Mouse (Mus musculus) retina, embryonic 14.5 days (tissue): ENCODE measurements around the gene Kcnip2.
A peak's percentile ranks its signal among the peaks of the same experiment; 100 is the strongest.
"Not testable (repeated sequence)": the region's sequence is repeated elsewhere in the genome, so short reads cannot be mapped to it uniquely, and the experiment has no call there.

Source experiments
- DNase-seq: peaks from one replicate; pipeline ENCODE4 v3.0.0-alpha.2; 2015; ENCODE audit warnings: low spot score

Gene Kcnip2

DNA sequence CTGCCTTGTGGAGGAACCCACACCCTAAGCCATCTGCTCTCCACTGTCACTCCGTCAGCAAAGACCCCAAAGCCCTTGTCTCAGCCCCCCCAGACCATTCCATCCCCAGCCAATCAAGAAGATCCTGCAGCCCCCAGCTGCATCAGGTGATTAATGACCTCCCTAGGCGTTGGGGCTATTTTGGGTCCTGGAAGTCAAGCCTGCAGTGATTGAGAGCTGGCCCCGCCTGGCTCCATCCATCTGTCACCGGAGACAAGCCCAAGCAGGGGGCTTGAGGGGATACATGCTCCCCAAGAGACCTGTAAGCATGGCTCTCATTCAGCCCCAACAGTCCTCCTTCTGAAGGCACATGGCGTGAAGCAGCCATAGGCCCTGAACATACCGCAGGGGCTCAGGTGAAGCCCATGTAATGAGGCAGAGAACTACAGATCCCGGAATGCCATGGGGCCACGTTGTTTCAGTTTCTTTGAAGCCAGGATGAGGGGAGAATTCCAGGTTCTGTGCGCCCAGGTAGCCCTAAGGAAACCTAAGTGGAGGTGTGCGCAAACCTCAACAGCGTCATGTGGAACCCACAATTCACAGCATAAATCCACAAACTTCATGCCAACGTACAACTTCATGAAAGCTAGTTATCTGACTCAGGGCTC lies 4.7 kb downstream of the Kcnip2 start:
- DNase-seq, result no peak

DNA sequence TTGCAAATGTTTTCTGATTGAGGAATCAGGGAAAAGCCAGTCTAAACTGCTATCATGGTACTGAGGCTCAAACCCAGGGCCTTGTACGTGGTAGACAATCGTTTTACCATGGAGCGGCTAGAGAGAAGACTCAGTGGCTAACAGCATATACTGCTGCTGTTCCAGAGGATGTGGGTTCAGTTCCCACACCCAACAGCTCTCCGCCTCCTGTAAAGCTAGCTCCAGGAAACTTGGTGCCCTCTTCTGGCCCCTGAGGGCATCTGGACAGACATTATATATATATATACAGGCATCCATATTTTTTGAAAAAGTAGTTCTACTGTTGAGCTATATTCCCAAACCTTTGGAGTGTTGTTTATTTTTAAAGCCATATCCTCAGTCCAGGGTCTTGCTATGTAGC lies 8.1 kb downstream of the Kcnip2 start:
- DNase-seq, result no peak

DNA sequence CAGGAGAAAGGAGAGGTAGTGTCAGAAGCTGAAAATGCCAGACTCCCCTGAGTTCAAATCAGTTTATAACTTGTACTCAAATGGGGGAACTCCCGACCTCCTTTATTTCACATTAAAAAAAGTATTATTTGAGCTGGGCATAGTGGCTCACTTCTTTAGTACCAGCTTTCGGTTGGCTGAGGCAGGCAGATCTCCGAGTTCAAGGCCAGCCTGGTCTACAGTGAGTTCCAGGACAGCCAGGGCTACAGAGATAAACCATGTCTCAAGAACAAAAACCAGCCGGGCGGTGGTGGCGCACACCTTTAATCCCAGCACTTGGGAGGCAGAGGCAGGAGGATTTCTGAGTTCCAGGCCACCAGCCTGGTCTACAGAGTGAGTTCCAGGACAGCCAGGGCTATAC lies 10.0 kb downstream of the Kcnip2 start:
- not testable (repeated sequence) for DNase-seq

DNA sequence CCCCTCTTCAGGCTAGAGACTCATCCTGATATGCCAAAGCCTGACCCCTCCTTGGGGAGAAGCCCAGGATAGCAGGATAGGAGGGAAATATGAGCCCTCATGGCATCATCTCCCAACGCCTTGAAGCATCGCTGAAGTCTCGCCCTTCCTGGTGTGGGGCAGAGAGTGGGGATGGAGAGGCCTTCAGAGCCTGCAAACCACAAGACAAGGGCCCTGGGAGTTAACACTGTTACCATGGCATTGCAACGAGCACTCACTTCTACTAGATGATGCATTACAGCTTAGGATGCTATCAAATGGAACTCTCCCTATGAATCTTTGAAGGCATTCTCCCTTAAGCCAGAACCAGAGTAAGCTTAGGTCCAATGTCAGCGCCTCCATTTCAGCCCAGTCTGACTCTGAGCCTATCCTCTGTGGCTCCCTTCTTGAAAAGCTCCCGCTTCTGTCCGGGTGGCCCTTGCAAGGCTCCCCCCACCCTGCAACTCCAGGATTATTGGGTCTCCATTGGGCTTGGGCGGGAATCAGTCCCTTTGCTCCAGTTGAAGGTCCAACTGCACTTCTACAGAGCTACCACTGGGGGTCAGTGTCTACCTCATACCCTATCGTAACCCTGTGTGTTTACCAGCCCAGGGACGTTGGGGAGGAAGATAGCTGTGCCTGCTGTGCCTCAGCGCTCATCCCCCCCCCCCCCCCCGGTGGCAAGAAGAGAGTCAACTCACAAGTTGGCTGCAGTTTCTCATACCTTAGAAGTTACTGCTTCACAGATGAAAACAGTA lies 11.1 kb downstream of the Kcnip2 start:
- DNase-seq, result peak; percentile 82

DNA sequence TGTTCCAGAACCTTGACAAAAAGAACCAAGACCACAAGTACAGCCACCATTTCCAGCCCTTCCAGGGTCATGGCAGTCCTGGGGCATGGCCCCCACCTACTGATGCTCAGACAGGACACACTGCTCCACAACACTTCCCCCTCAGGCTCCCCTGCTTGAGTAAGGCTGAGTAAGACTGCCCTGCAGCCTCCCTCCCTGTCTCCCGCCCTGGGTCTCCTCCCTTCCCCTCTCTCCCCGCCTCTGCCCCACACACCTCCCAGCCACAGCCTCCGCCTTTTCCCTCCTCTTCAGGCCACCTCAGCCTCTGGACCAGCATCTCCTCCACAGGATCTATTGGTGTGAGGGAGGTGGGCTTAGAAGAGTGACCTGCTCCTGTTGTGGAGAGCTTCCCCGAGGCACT lies 12.5 kb downstream of the Kcnip2 start:
- DNase-seq, result no peak

DNA sequence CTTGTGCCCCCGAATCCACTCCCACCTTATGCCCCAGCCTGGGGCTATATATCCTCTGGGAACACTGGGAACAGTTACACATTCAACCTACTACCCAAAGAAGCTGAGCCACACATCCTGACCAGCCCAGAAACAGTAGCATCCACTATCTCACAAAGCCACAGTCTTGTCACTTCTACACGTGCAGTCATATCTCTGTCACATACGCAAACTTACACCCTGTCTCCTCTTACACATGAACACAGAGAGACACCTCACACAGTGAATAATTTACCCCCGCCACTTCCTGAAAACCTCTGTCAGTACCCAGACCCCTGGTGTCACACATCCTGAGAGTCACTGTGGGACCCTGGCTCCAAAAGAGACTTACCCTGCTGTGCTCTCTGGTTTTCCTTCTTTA lies 13.2 kb downstream of the Kcnip2 start:
- DNase-seq, result no peak

DNA sequence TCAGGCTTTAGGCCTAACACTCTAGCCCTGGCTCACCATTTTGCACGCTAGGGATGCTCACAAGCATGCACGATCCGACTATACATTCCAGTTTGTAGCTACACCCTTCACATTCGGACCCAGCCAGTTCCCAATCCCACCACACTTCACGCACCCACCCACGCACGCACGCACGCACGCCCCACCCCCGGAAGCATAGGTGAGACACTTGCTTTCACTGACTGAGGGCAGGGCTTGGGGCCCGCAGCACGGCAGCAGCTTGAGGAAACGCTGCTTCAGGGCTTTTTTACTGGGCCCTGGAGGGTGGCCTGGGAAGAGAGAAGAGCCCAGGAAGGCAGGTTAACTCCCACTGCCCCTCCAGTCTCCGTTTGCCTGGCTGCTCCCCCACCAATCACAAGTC lies 19.0 kb downstream of the Kcnip2 start:
- DNase-seq, result no peak

DNA sequence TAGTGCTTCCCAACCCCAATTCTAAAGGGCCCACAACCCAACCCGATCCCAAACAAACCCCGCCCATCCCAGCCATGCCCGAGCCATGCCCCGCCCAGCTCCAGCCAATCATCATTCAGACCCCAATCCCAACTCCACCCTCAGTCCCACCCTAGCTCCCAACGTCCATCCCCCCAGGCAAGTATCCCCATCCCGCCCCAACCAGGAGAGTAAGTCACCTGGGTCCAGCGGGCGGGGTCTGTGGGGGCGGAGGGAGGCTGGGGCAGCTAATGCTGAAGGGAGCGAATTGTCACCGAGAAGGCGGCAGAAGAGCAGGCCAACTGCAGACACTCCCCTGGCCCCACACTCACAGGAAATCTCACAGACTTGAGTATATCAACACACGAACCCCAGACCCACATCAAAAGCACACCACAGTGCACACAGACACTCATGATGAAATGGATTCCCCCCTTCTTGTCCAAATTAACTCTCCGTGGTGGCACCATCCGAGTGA lies 19.8 kb downstream of the Kcnip2 start:
- peak; percentile 28 for DNase-seq

DNA sequence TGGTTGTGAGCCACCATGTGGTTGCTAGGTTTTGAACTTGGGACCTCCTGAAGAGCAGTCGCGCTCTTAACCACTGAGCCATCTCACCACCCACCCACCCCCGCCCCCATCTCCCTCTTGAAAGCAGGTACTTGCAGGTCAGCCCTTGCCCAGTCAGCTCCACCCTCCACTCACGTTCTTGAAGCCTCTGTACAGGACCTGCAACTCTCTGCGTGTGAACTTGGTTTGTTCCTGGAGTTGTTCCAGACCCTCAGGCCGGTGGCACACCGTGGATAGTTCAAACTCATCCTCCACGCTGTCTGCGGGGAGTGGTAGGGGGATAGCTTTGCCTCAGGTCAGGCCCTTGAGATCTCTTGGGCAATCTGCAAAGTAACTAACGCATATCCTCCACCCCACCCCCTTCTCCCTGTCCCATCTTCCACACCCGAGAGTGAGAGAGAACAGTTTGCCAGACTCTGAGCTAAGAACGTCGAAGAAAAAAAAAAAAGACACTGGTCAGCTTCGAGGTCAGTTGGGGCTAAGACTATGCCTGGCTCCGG lies 20.4 kb downstream of the Kcnip2 start:
- no peak for DNase-seq

DNA sequence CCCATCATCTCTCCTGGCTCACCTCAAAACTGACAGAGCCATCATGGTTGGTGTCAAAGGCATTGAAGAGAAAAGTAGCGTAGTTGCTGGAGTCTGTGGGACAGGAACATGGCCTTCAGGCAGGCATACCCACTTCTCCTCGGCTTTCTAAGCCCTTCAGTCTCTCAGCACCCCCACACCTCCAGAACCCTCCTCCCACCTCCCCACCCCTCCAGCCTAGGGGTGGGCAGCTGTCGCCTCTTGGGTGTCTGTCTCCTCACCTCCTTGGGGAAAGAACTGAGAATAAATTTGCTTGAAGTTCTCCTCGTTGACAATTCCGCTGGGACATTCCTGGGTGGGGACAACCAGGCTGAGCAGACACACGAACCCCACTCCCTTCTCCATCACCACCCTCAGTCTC lies 21.1 kb downstream of the Kcnip2 start:
- no peak for DNase-seq

DNA sequence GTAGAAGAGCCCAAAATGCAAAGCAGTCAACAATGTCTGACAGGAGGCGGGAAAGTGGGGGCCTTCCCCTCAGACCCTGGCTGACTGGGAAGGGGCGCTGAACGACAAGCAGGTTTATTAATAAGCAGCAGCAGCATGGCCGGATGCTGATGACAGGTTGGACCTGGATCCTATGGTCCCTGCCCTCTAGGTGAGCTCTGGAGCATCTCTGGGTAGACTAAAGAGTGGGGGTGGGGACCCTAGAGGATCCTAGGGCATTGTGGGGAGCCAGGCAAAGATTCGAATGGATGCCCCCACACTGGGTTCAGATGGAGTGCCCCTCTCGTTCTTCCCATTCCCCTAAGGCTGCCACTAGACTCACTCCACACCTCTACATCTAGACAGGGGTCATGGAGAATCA lies 23.5 kb downstream of the Kcnip2 start:
- no peak for DNase-seq

DNA sequence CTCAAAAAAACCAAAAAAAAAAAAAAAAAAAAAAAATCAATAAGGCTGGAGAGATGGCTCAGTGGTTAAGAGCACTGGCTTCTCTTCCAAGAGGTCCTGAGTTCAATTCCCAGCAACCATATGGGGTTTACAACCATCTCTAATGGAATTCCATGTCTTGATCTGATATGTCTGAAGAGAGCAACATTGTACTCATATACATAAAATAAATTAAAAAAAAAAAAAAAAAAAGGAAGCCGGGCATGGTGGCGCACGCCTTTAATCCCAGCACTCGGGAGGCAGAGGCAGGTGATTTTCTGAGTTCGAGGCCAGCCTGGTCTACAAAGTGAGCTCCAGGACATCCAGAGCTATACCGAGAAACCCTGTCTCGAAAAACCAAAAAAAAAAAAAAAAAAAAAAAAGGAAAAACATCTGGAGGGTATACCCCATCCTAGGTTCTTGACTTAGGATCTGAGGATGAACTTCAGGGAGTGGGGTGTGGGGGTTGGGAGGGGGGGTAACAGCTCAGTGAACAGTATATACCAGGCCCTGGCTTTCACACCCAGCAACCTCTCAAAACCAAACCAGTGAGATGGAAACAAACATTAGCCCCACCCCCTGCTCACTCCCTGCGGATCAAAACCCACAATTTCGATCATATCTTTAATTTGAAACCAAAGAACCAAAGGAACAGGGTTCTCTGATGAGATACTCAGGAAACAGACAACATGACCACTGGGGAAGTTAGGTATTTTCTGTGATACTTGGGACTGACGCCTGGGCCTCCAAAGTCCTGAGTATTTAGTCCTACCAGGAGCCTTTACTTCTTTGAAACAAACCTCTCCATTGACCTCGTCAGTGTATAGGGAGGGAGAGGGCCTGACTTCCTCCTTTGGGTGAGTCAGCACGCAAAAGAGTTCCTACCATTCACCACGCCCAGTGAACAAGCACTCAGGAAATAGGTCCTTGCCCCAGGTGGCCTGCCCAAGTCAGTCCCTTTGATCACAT lies 25.7 kb downstream of the Kcnip2 start:
- DNase-seq, result no peak

DNA sequence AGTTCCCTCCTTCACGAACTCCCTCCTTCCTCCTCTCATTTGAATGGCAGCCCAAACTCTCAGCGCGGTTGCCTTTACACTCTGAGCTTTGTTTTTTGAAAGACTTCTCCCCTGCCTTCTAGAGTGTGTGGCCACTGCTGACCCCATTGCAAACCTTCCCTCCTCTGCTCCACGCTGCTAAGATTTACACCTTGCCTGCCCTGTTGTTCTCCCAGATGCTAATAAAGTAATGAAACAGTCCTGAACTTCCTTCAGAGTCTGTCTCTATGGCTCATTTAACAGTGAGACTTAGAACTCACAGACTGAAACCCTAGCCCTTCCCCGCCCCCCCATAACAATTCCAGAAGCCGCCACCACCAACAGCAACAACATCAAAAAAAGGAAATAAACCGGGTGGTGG lies 26.5 kb downstream of the Kcnip2 start:
- DNase-seq, result no peak

DNA sequence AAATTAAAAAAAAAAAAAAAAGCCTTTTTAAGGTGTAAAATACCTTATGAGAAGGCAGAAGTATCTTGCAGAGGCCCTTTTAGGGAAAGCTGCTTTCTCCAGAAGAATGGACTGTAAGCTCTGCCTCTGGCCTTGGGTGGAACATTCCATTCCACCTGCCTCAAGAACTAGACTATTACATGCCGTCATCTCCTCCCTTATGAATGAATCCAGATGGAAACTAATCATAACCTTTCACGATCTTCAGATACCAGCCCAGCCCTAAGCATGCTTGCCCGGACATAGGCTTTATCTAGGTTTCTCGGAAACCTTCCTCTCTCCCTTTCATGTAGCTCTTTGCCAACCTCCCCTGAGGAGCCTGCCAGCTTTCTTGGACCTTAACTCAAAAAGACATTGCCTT lies 27.5 kb downstream of the Kcnip2 start:
- no peak for DNase-seq

DNA sequence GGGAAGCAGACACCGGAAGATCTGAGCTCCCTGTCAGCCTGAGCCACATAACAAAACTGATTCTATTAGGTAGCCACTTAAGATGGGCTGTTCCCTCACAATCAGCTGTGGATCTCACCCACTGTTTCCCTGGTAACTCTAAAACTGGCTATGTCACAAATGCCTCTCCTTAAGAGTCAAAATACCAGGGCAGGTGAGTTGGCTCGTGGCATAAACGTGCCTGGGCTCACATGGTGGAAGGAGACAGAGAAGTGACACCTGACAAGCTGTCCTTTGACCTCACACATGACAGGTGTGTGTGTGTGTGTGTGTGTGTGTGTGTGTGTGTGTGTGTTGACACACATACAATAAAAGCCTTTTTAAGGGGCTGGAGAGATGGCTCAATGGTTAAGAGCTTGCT lies 28.4 kb downstream of the Kcnip2 start:
- DNase-seq, result no peak

DNA sequence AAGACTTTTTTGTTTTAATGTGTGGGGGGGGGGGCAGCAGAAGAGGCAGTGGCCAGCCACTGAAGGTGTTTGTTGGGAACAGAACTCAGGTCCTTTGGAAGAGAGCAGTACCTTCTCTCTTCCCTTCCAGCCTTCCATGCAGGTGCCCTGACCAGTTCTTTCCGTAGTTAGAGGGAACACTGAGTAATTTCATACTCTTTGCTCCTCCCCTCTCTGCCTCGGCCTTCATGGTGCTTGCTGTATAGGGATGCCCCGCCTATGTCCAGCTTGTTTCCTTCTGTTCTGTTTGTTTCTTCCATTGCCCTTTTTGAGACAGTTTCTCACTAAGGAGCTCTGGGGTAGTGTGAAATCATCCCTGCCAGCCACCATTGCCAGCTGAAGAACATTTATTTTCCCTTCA lies 30.4 kb downstream of the Kcnip2 start:
- no peak for DNase-seq

DNA sequence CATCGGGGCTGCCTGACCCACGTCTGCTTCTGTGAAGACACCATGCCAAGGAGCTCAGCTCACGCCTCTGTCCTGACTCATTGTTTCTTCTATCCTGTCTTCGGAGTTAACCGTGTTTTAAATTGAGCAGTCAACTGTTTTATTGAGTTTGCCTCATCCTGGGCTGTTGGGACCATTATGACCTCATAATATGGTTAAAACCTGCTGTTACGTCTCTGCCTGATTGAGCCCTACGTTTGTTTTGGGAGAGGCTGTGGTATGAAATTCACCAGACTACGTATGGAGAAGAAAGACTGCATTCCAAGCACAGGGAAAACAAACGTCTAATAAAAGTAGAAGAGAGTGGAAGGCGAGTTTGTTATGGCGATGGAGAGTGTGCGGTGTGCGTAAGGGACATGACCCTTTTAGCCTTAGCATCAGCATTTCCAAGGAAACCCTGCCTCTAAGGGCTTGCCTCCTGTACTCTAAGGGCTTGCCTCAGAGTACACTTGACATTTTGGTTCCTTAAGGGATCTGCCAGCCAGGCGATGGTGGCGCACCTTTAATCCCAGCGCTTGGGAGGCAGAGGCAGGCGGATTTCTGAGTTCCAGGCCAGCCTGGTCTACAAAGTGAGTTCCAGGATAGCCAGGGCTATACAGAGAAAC lies 31.8 kb downstream of the Kcnip2 start:
- DNase-seq, result no peak

DNA sequence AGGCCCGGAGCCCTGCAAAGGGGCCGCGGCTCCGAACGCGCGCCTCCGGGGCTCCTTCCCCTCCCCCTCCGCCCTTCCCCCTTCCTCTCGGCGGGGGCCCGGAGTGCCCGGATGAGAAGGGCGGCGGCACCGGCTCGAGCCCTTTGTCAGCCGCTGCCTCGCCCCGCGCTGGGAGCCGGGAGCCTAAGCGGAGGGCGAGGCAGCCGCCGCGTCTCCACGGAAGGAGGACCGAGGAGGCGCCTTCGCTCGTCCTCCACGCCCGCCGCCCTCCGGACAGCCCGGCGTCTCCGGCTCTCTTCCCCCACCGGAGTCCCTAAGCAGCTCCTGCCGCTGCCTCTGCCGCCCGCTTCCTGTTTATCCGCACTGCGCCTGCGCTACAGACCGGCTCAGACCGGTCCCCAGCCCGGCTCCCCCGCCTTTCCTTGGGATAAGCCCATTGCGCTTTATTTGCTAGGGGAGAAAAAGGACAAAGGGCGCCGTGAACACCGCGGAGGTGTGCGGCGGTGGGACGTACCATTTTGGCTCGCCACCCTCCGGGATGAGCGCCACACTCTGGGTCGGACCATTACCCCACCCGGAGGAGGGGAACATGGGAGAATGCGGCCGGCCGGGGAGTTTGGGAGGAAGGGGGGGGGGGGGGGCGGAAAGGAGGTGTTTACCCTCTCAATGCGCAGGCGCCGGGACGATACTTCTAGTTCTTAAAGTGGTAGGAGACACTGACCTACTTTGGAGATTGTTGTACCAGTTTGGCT lies 32.5 kb downstream of the Kcnip2 start, which contains the start of gene Mgea5:
Mgea5 (minus strand) TSS at position 657 of the 752 bp plus-strand sequence.
- peak; percentile 99 for DNase-seq

DNA sequence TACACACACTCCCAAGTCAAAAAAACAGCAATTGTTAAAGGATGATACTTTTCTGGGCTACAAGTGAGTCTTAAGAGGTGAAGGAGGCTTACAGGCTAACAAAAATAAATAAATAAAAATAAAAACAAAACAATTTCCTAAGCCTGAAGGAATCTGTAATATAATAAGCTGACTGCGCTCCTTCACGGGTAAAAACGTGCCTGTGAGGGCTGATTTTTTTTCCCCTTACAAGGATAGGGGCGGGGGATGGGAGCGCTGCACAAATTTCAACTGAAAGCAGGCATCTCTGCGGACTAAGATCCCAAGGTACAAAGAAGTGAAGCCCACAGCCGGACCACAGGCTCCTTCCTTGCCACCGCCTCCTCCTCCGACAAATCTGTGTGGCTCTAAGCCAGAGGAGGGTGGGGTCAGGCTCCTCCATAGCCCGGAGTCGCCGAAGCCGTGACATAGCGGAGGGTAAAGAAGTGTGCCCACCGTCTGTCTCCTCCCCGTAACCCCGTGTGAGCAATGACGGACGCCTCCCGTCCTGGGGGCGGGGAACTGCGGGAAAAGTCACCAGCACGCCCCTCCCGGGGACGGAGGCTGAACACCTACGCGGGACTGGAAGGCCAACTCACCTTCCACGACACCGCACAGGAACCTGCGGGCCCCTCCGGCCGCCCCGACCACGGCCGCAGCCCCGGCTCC lies 33.4 kb downstream of the Kcnip2 start:
- peak; percentile 68 for DNase-seq

DNA sequence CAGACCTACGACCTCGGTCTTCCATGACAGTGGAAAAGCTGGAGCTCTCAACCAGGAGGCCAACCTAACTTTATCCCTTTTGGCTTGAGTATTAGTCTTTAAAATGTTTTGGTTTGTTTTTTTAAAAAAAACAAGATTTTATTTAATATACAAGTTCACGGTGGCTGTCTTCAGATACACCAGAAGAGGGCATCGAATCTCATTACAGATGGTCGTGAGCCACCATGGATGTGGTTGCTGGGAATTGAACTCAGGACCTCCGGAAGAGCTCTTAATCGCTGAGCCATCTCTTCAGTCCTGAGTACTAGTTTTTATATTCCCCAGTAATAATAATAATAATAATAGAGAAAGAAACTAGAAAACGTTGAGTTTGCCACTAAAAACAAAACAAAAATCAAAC lies 34.2 kb downstream of the Kcnip2 start:
- DNase-seq, result no peak
